Mouse (Mus musculus): Measurements from ENCODE around the gene Zw10. TPM values are rescaled to one million over a fixed set of nuclear protein-coding genes. Genes with fewer than 3 reads are reported as not detected.

The Zw10 gene
- polyA plus RNA-seq, 1 experiment from 2014 or later: 24.3 TPM

- H3K4me3 ChIP-seq: no peak overlapping the region
- no peaks in the 10 kb centered on the region for H3K9me3 ChIP-seq
- no peaks in the 10 kb centered on the region for H3K27me3 ChIP-seq
- no peak for ATAC-seq (ENCODE audit: low read depth)
- H3K4me1 ChIP-seq (replicated peaks): peaks cover 8% of the 10 kb centered on the region; the same call in 1 of the 2 replicates
- H3K27ac ChIP-seq (replicated peaks): no peak overlapping the region
- 16% methylated on average over 11 of the region's 11 CpGs for WGBS
- no peaks in the 10 kb centered on the region for H3K36me3 ChIP-seq
- no peak overlapping the region for H3K4me2 ChIP-seq
- no peak overlapping the region for H3K9ac ChIP-seq
These were observed 31.9 kb downstream of the Zw10 start for GRCm38 (mm10) chr9:49087317-49087716.

DNA sequence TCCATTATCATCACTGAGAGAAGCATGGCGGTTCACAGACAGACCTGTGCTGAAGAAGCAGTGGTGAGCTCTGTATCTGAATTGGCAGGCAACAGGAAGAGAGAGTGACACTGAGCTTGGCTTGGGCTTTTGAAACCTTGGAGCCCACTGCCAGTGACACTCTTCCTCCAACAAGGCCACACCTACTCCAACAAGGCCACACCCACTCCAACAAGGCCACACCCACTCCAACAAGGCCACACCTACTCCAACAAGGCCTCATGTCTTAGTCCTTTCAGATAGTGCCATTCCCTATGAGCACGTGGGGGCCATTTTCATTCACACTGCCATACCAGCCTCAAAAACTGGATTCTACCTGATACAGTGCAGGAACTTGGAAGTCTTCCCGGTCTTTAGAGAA is 43.5 kb downstream of the Zw10 start:
- no peak overlapping the region for H3K9ac ChIP-seq
- no peaks in the 10 kb centered on the region for H3K36me3 ChIP-seq
- H3K27ac ChIP-seq (replicated peaks): no peak overlapping the region
- ATAC-seq (ENCODE audit: low read depth): no peak
- no peak overlapping the region for H3K4me3 ChIP-seq
- H3K27me3 ChIP-seq: no peaks in the 10 kb centered on the region
- H3K4me1 ChIP-seq (replicated peaks): peaks cover 15% of the 10 kb centered on the region
- WGBS: 93% methylated on average over 3 of the region's 3 CpGs
- H3K4me2 ChIP-seq: no peak overlapping the region
- no peaks in the 10 kb centered on the region for H3K9me3 ChIP-seq

DNA sequence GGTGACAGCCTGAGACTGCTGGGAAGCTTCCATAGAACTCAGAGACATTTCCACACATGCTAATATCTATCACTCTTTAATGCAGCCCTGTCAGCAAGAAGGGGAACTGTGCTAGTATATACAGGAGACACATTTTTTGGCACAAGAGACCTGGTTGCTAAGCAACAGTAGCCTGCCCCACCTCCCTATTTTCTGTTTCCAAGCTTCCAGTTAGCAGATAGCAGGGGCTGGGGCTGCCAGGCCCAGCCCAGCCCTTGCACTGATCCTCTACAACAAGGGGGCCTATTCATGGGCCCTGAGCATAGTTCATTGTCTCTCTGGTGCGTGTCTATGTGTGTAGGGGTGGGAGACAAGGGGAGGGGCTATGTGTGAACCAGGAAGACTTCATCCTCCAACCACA is 46.9 kb downstream of the Zw10 start:
- 0% methylated on average over 1 of the region's 1 CpGs for WGBS

GRCm38 (mm10) chr9:49109101-49109500 is 53.7 kb downstream of the Zw10 start:
- Histone ChIP-seq H3K9me3 (no peaks in the 10 kb centered on the region), H3K27me3 (no peaks in the 10 kb centered on the region), H3K9ac (no peak overlapping the region), H3K27ac (replicated peaks) (no peak overlapping the region), H3K4me1 (replicated peaks) (no peaks in the 10 kb centered on the region), H3K4me2 (no peak overlapping the region), H3K36me3 (no peaks in the 10 kb centered on the region), H3K4me3 (no peak overlapping the region)
- WGBS: 48% methylated on average over 7 of the region's 7 CpGs
- no peak for ATAC-seq (ENCODE audit: low read depth)

More for the DNA sequence above, 46.9 kb downstream of the Zw10 start:
- Histone ChIP-seq H3K4me1 (replicated peaks) (peaks cover 15% of the 10 kb centered on the region), H3K4me2 (no peak overlapping the region), H3K27ac (replicated peaks) (no peak overlapping the region), H3K9ac (no peak overlapping the region), H3K36me3 (no peaks in the 10 kb centered on the region), H3K27me3 (no peaks in the 10 kb centered on the region), H3K9me3 (no peaks in the 10 kb centered on the region), H3K4me3 (no peak overlapping the region)
- ATAC-seq (ENCODE audit: low read depth): peak; percentile 95

- no peak for ATAC-seq (ENCODE audit: low read depth)
These were observed 55.2 kb downstream of the Zw10 start for GRCm38 (mm10) chr9:49110476-49111220.

GRCm38 (mm10) chr9:49111296-49111695 is 55.9 kb downstream of the Zw10 start:
- Histone ChIP-seq H3K4me3 (no peak overlapping the region), H3K4me2 (no peak overlapping the region), H3K4me1 (replicated peaks) (no peaks in the 10 kb centered on the region), H3K9ac (no peak overlapping the region), H3K27me3 (no peaks in the 10 kb centered on the region), H3K27ac (replicated peaks) (no peak overlapping the region), H3K36me3 (no peaks in the 10 kb centered on the region), H3K9me3 (no peaks in the 10 kb centered on the region)
- 89% methylated on average over 5 of the region's 5 CpGs for WGBS
- no peak for ATAC-seq (ENCODE audit: low read depth)

More at GRCm38 (mm10) chr9:49110476-49111220, 55.2 kb downstream of the Zw10 start:
- Histone ChIP-seq H3K4me1 (replicated peaks) (no peaks in the 10 kb centered on the region), H3K9ac (no peak overlapping the region), H3K4me2 (no peak overlapping the region), H3K9me3 (no peaks in the 10 kb centered on the region), H3K27ac (replicated peaks) (no peak overlapping the region), H3K36me3 (no peaks in the 10 kb centered on the region), H3K27me3 (no peaks in the 10 kb centered on the region), H3K4me3 (no peak overlapping the region)
- 44% methylated on average over 6 of the region's 6 CpGs for WGBS

DNA sequence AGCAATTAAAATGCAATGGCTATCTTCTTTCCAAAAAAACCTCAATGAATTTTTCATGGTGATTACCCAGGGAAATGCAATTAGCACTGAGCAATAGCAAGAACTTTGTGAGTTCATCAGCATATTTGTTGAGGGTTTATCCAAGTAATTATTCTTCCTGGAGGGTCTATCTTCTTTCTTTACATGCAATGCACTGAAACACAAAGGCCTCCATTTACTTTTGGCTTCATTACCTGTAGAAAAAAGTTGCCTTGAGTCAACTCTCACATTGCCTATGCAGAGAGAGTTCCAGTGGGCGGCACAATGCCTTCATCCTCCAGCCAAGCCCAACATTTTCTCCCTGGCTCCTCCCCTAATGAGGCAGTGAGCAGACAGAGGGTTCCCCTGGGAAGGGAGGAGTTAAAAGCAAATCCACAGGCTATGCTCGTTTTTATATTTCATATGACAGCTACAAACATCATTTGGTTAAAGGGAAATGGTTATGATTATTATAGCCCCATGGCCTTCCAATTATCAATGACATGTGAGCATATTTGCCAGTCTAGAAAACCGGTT is 62.9 kb downstream of the Zw10 start:
- H3K9me3 ChIP-seq: no peaks in the 10 kb centered on the region
- WGBS: 40% methylated on average over 3 of the region's 3 CpGs
- ATAC-seq (ENCODE audit: low read depth): no peak
- H3K27ac ChIP-seq (replicated peaks): no peak overlapping the region
- no peaks in the 10 kb centered on the region; the same call in 1 of the 2 replicates for H3K27me3 ChIP-seq
- H3K4me1 ChIP-seq (replicated peaks): peaks cover 9% of the 10 kb centered on the region; the same call in 1 of the 2 replicates
- no peak overlapping the region for H3K4me3 ChIP-seq
- no peak overlapping the region for H3K4me2 ChIP-seq
- H3K36me3 ChIP-seq: no peaks in the 10 kb centered on the region
- no peak overlapping the region for H3K9ac ChIP-seq

GRCm38 (mm10) chr9:49119759-49120158 is 64.3 kb downstream of the Zw10 start:
- Histone ChIP-seq H3K9me3 (no peaks in the 10 kb centered on the region), H3K36me3 (no peaks in the 10 kb centered on the region), H3K4me2 (no peak overlapping the region), H3K4me1 (replicated peaks) (peaks cover 11% of the 10 kb centered on the region; the same call in 1 of the 2 replicates), H3K4me3 (no peak overlapping the region), H3K27me3 (no peaks in the 10 kb centered on the region; the same call in 1 of the 2 replicates), H3K9ac (no peak overlapping the region), H3K27ac (replicated peaks) (no peak overlapping the region)
- no peak for ATAC-seq (ENCODE audit: low read depth)
- 77% methylated on average over 4 of the region's 4 CpGs for WGBS

DNA sequence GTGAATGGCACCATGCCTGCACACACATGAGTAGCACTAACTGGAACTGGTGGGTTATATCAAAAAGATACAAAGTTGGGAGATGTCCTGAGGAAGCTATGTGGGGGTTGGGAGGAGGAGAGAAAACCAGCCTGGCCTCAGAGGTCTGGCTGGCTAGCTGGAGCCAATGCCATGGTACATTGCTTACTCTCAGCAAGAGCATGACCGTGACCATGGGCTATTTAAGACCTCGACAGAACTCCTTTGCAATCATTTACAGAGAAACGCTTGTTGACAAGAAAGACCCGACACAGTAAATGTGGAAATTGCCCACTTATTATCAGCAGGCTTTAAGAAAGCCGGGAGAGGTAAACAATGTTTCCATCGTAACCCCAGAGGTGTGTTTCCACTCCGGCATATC is 70.3 kb downstream of the Zw10 start:
- WGBS: 62% methylated on average over 7 of the region's 7 CpGs
- H3K27ac ChIP-seq (replicated peaks): no peak overlapping the region
- no peaks in the 10 kb centered on the region for H3K9me3 ChIP-seq
- no peak overlapping the region for H3K4me3 ChIP-seq
- ATAC-seq (ENCODE audit: low read depth): no peak
- H3K4me2 ChIP-seq: no peak overlapping the region
- no peaks in the 10 kb centered on the region for H3K36me3 ChIP-seq
- peaks cover 11% of the 10 kb centered on the region for H3K4me1 ChIP-seq (replicated peaks)
- H3K27me3 ChIP-seq: no peaks in the 10 kb centered on the region
- no peak overlapping the region for H3K9ac ChIP-seq

Other genes with a start within 250 kb of the Zw10 start
- 7.4 and 8.5 TPM in 2 replicates for gene Zbtb16, start 219.4 kb upstream of the Zw10 start, polyA plus RNA-seq (2015; fragmentation: Nextera tagmentation; extraction: Ambion mirVana)
- 6.5 and 9.9 TPM in 2 replicates for gene Htr3a, start 144.5 kb upstream of the Zw10 start, polyA plus RNA-seq (2015; fragmentation: Nextera tagmentation; extraction: Ambion mirVana)
- gene Htr3b, start 90.6 kb upstream of the Zw10 start, polyA plus RNA-seq (2015; fragmentation: Nextera tagmentation; extraction: Ambion mirVana): 0.99 and 2.5 TPM in 2 replicates
- gene Usp28, start 70.2 kb upstream of the Zw10 start, polyA plus RNA-seq (2015; fragmentation: Nextera tagmentation; extraction: Ambion mirVana): 29.8 and 31.7 TPM in 2 replicates
- 3.0 and 3.5 TPM in 2 replicates for gene Tmprss5, start 25.6 kb downstream of the Zw10 start, polyA plus RNA-seq (2015; fragmentation: Nextera tagmentation; extraction: Ambion mirVana)
- not detected in 2 replicates for gene Gm4894, start 194.9 kb downstream of the Zw10 start, polyA plus RNA-seq (2015; fragmentation: Nextera tagmentation; extraction: Ambion mirVana)

All from neural tube, embryonic 13.5 days (tissue).